Mouse (Mus musculus) cerebellum, adult 2 months (tissue): Measurements from ENCODE around the gene Mrps35.

ENCODE experiments used
- CTCF ChIP-seq: fragments of 200-500 bp; IDR thresholded peaks from 2 replicates; pipeline ENCODE4 v1.5.1; 2011; ENCODE audit warnings: low read depth, mild to moderate bottlenecking, control low read depth, low read length, moderate library complexity, borderline replicate concordance; ENCODE audit not compliant: insufficient read depth
- POLR2A ChIP-seq: fragments of 200-500 bp; IDR thresholded peaks from 2 replicates; pipeline ENCODE4 v1.6.1; 2011; ENCODE audit warnings: low read length, control low read depth, borderline replicate concordance; ENCODE audit not compliant: insufficient read depth

DNA sequence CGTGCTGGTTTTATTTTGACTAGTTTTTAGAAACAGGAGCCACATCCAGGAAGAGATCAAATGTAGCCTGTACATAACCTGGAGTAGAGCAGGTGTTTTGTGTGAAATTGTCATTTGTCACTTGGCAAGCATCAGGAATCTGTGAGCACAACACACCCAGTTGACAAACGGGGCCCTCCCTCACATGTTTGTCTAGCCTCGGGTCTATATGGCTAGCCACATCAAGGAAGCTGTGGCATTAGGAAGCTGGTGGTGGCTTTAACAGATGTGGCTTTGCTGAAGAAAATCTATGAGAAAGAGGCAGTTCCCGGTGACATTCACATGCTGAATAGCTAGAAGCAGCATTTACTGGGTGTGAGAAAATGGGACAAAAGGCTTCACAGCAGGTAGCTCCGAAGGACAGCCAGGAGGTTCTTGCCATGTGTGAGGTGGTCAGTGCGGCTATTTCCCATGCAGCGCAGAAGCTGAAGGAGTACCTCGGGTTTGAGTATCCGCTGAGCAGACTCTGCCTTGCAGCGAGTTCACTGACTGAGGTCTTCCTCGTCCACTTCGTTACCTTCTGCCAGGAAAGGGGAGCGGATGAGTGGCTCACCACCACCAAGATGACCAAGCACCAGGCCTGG lies 10.2 kb upstream of the Mrps35 start, which contains the start of gene Rep15:
- TF ChIP-seq CTCF (no peak), POLR2A (no peak)
